Mouse (Mus musculus): ENCODE results near the gene Thsd7a. TPM values are rescaled to one million over a fixed set of nuclear protein-coding genes. Genes with fewer than 3 reads are reported as not detected.

The Thsd7a gene
- polyA plus RNA-seq, 1 experiment from 2014 or later: 0.46 TPM

DNA sequence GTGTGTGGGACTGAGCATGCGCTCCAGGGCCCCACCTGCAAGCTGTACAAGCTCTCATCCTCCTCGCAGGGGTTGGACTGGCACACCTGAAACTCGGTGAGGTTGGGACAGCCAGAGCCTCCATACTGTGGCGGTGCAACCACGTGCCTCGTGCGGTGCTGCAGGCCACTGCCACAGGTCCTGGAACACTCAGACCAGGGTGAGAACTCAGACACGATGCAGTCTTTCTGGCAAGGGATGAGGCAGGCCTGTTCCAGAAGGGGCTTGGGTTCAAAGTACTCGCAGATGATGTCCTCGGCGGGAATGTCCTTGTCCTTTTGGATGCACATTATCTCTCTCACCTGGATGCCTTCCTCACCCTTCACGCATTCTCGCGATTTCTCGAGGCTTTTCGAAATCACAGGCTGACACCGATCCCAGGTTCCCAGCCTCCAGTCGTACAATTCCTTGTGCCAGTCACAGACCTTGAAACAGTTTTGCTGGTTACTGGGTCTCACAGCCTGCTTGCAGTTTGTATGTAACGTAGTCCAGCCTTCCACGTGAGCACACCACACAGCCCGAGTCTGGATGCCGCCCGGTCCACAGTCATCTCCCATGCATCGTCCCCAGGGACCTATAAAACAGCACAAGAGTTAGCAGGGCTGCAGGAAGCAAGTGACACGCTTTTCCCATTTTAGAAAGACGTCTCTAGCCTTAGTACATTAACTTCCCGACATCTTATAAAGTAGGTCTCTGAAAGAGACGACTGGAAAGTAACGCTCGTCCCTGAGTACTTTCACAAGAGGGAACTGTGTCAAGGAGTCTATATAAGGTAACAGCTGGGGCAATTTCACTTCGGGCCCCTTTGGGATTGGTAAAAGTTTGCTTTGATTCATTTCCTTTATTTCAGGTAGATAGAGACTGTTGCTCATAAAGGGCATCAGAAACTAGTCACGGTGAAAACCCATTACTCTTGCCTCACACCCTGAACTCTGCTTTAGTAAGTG lies 193.8 kb downstream of the Thsd7a start:
- Histone ChIP-seq H3K4me1 (replicated peaks) (no peaks in the 10 kb centered on the region), H3K36me3 (no peaks in the 10 kb centered on the region), H3K4me3 (replicated peaks) (no peak overlapping the region), H3K4me2 (no peak overlapping the region), H3K9ac (no peak overlapping the region), H3K27me3 (no peaks in the 10 kb centered on the region), H3K9me3 (replicated peaks) (no peaks in the 10 kb centered on the region), H3K27ac (no peak overlapping the region)
- WGBS (ENCODE audit: insufficient replicate concordance): 78% methylated on average over 32 of the region's 32 CpGs
- DNase-seq: no peak
- ATAC-seq (ENCODE audit: low read depth): no peak

GRCm38 (mm10) chr6:12551176-12551575 lies 198.0 kb downstream of the Thsd7a start:
- H3K27me3 ChIP-seq: no peaks in the 10 kb centered on the region
- no peaks in the 10 kb centered on the region for H3K36me3 ChIP-seq
- no peak overlapping the region for H3K9ac ChIP-seq
- H3K4me2 ChIP-seq: no peak overlapping the region
- no peaks in the 10 kb centered on the region for H3K9me3 ChIP-seq (replicated peaks)
- WGBS (ENCODE audit: insufficient replicate concordance): 66% methylated on average over 3 of the region's 3 CpGs
- H3K4me3 ChIP-seq (replicated peaks): no peak overlapping the region
- no peaks in the 10 kb centered on the region for H3K4me1 ChIP-seq (replicated peaks)
- no peak for ATAC-seq (ENCODE audit: low read depth)
- DNase-seq: no peak
- no peak overlapping the region for H3K27ac ChIP-seq

DNA sequence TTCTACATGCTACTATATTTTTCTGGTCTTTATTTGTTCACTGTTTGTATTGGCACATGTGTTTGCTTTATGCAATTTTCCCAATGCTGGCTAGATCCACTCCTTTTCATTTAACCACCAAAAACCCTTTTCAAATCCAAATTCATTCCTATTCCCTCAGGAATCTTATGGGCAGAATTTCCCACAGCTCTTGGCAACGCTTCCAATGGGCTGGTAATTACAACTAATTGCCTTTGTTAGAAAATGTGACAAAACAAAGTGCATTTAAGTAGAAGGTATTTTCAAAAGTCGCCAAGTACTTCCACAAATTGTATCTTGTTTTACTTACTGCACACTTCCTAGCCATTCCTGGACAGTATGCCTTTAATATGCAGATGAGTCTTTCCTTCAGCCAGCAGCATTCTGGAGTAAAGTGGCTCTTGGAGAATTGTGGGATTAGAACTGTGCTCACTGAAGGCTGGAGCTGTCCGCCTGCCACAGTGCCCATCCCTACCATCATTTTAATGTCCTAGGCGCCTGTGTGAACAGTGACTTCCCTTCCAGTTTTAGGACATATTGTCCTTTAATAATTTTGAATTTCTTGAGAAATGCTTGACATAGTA lies 199.1 kb downstream of the Thsd7a start:
- Histone ChIP-seq H3K4me1 (replicated peaks) (no peaks in the 10 kb centered on the region), H3K4me2 (no peak overlapping the region), H3K9me3 (replicated peaks) (no peaks in the 10 kb centered on the region), H3K36me3 (no peaks in the 10 kb centered on the region), H3K4me3 (replicated peaks) (no peak overlapping the region), H3K27ac (no peak overlapping the region), H3K27me3 (no peaks in the 10 kb centered on the region), H3K9ac (no peak overlapping the region)
- DNase-seq (no peak), ATAC-seq (ENCODE audit: low read depth) (no peak)
- WGBS (ENCODE audit: insufficient replicate concordance): 50% methylated on average over 4 of the region's 4 CpGs

DNA sequence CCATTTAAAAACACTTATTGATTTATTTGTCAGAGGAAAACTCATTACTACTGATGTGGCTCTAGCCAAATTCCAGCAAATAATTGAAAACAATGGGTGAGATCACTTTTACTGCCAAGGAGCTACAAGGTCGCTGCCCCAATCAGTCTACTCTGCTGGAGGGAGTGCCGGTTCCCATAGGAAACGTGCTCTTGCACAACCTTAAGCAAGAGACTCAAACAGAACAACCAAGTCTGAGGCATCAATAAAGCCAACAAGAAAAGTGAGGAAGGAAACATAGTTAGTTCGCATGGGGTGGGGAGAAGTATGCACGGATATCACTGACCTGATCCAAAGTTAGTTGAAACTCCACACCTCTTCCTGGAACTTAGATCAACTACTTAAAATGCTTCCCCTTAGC lies 205.1 kb downstream of the Thsd7a start:
- Histone ChIP-seq H3K27me3 (no peaks in the 10 kb centered on the region), H3K9ac (no peak overlapping the region), H3K36me3 (no peaks in the 10 kb centered on the region), H3K4me2 (no peak overlapping the region), H3K4me1 (replicated peaks) (no peaks in the 10 kb centered on the region), H3K27ac (no peak overlapping the region), H3K9me3 (replicated peaks) (no peaks in the 10 kb centered on the region), H3K4me3 (replicated peaks) (no peak overlapping the region)
- 31% methylated on average over 5 of the region's 5 CpGs for WGBS (ENCODE audit: insufficient replicate concordance)
- no peak for DNase-seq
- no peak for ATAC-seq (ENCODE audit: low read depth)

DNA sequence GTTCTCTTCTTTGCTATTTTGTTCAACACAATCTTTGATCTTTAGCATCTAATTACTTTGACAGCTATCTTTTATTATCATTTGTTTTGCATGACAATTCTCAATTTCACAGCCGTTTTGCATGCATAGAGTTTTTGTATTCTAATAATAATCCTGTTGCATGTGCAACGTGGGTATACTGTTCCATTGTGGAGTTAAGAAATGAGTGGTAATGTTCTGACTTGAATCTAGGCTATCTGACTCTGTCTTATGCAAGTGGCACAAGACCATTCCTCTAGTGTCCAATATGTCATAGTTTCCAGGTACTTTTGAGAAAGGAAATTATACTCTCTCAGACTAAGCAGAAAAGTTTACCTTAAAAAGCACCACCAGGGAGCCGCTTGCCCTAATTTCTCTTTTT lies 206.7 kb downstream of the Thsd7a start:
- Histone ChIP-seq H3K36me3 (no peaks in the 10 kb centered on the region), H3K9me3 (replicated peaks) (no peaks in the 10 kb centered on the region), H3K4me1 (replicated peaks) (no peaks in the 10 kb centered on the region), H3K9ac (no peak overlapping the region), H3K27me3 (no peaks in the 10 kb centered on the region), H3K27ac (no peak overlapping the region), H3K4me2 (no peak overlapping the region), H3K4me3 (replicated peaks) (no peak overlapping the region)
- WGBS (ENCODE audit: insufficient replicate concordance): 44% methylated on average over 3 of the region's 3 CpGs
- ATAC-seq (ENCODE audit: low read depth) (no peak), DNase-seq (no peak)

- Histone ChIP-seq H3K27me3 (no peaks in the 10 kb centered on the region), H3K9me3 (replicated peaks) (no peaks in the 10 kb centered on the region), H3K9ac (no peak overlapping the region), H3K27ac (no peak overlapping the region), H3K4me3 (replicated peaks) (no peak overlapping the region), H3K4me2 (no peak overlapping the region), H3K36me3 (no peaks in the 10 kb centered on the region), H3K4me1 (replicated peaks) (no peaks in the 10 kb centered on the region)
- ATAC-seq (ENCODE audit: low read depth) (no peak), DNase-seq (no peak)
Observed at GRCm38 (mm10) chr6:12519121-12519520, 230.1 kb downstream of the Thsd7a start.

DNA sequence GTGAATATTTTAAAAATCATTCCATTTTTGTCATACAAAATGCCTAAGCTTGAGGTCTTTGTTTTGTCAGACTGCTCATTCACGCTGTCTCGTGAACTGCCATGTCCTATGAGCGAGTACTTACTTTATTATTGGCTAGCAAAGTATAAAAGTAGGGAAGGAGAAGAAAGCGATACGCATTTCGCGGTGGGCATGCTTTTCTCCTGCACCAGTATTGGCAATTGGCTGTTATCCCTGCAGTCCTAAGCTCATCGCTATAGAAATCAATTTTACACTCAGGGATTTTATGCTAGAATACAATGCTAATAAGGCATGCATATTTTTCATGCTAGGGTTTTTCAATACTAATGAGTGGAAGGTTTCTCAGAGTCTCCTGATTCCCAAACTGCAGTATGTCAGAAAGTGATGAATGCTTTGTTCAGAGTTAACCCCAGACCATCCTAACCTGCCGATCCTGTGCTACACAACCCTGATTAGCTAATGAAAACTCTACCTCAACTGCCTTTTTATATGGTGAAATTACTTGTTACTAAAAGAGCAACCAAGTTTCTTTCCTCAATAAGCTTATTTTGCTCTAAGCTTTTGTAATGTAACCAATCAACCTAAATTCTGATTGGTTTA lies 230.8 kb downstream of the Thsd7a start:
- Histone ChIP-seq H3K4me2 (no peak overlapping the region), H3K27ac (no peak overlapping the region), H3K4me1 (replicated peaks) (no peaks in the 10 kb centered on the region), H3K9me3 (replicated peaks) (no peaks in the 10 kb centered on the region), H3K9ac (no peak overlapping the region), H3K4me3 (replicated peaks) (no peak overlapping the region), H3K27me3 (no peaks in the 10 kb centered on the region), H3K36me3 (no peaks in the 10 kb centered on the region)
- ATAC-seq (ENCODE audit: low read depth) (no peak), DNase-seq (no peak)
- WGBS (ENCODE audit: insufficient replicate concordance): 77% methylated on average over 9 of the region's 9 CpGs

- no peak overlapping the region for H3K4me3 ChIP-seq (replicated peaks)
- H3K27me3 ChIP-seq: no peaks in the 10 kb centered on the region
- DNase-seq: no peak
- H3K9ac ChIP-seq: no peak overlapping the region
- no peaks in the 10 kb centered on the region for H3K36me3 ChIP-seq
- H3K27ac ChIP-seq: no peak overlapping the region
- H3K9me3 ChIP-seq (replicated peaks): no peaks in the 10 kb centered on the region
- ATAC-seq (ENCODE audit: low read depth): no peak
- H3K4me1 ChIP-seq (replicated peaks): no peaks in the 10 kb centered on the region
- H3K4me2 ChIP-seq: no peak overlapping the region
Observed at GRCm38 (mm10) chr6:12517726-12518125, 231.5 kb downstream of the Thsd7a start.

- H3K27ac ChIP-seq: no peak overlapping the region
- no peak overlapping the region for H3K4me3 ChIP-seq (replicated peaks)
- no peaks in the 10 kb centered on the region for H3K4me1 ChIP-seq (replicated peaks)
- no peaks in the 10 kb centered on the region for H3K27me3 ChIP-seq
- no peaks in the 10 kb centered on the region for H3K9me3 ChIP-seq (replicated peaks)
- H3K9ac ChIP-seq: no peak overlapping the region
- 58% methylated on average over 2 of the region's 2 CpGs for WGBS (ENCODE audit: insufficient replicate concordance)
- no peak overlapping the region for H3K4me2 ChIP-seq
- no peak for ATAC-seq (ENCODE audit: low read depth)
- no peak for DNase-seq
- no peaks in the 10 kb centered on the region for H3K36me3 ChIP-seq
Observed at GRCm38 (mm10) chr6:12506877-12507276, 242.3 kb downstream of the Thsd7a start.

DNA sequence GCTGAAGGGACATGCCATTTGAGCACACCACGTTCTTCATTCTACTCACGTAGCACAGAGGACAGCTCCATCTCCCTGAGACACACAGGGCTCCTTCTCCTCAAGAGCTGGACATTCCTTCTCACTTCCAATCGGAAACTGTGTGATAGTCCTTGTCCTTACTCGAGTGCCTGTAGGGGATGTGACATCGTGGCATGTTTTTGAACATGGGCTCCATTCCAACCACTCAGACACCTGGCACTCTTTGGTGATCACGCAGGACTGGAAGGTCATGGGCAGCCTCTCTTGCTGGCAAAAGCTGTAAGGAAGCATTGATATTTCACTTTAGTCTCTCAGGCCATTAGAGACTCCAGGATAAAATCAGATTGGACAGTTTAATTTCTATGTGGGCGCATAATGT lies 245.3 kb downstream of the Thsd7a start:
- H3K4me2 ChIP-seq: no peak overlapping the region
- H3K27me3 ChIP-seq: no peaks in the 10 kb centered on the region
- no peaks in the 10 kb centered on the region for H3K36me3 ChIP-seq
- 71% methylated on average over 7 of the region's 7 CpGs for WGBS (ENCODE audit: insufficient replicate concordance)
- no peak for ATAC-seq (ENCODE audit: low read depth)
- no peak overlapping the region for H3K27ac ChIP-seq
- H3K4me1 ChIP-seq (replicated peaks): no peaks in the 10 kb centered on the region
- no peak for DNase-seq
- no peak overlapping the region for H3K4me3 ChIP-seq (replicated peaks)
- H3K9ac ChIP-seq: no peak overlapping the region
- H3K9me3 ChIP-seq (replicated peaks): no peaks in the 10 kb centered on the region

GRCm38 (mm10) chr6:12500888-12501287 lies 248.3 kb downstream of the Thsd7a start:
- H3K27ac ChIP-seq: no peak overlapping the region
- no peaks in the 10 kb centered on the region for H3K27me3 ChIP-seq
- no peaks in the 10 kb centered on the region for H3K4me1 ChIP-seq (replicated peaks)
- H3K9me3 ChIP-seq (replicated peaks): no peaks in the 10 kb centered on the region
- H3K4me3 ChIP-seq (replicated peaks): no peak overlapping the region
- ATAC-seq (ENCODE audit: low read depth) (no peak), DNase-seq (no peak)
- whole genome bisulfite sequencing (ENCODE audit: insufficient replicate concordance): 58% methylated on average over 7 of the region's 7 CpGs
- no peaks in the 10 kb centered on the region for H3K36me3 ChIP-seq
- H3K4me2 ChIP-seq: no peak overlapping the region
- H3K9ac ChIP-seq: no peak overlapping the region

DNA sequence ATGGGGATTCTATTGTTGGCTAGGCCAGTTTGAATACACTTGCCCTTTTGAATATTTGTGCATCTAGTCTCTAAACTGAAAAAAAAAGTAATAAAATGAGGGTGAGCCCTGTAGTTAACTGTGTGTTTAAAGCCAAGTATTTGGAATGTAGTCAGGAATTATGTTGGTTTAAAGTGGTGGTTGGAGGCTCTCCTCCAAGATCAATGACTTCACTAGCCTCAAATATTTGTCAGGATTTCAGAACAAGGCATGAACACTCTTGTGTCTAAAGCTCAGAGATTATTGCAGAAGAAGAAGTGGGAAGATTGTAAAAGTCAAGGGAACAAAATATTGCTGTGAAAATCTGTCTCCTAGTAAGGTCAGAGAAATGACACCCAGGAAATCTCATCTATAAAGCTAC lies 249.3 kb downstream of the Thsd7a start:
- Histone ChIP-seq H3K9ac (no peak overlapping the region), H3K36me3 (no peaks in the 10 kb centered on the region), H3K4me3 (replicated peaks) (no peak overlapping the region), H3K9me3 (replicated peaks) (no peaks in the 10 kb centered on the region), H3K4me1 (replicated peaks) (no peaks in the 10 kb centered on the region), H3K4me2 (no peak overlapping the region), H3K27me3 (no peaks in the 10 kb centered on the region), H3K27ac (no peak overlapping the region)
- DNase-seq (no peak), ATAC-seq (ENCODE audit: low read depth) (no peak)

Data from liver, embryonic 13.5 days (tissue).